Mouse (Mus musculus) liver, embryonic 12.5 days (tissue): ENCODE data around the gene Rassf1. TPM values are rescaled to one million over a fixed set of nuclear protein-coding genes. Genes with fewer than 3 reads are reported as not detected.
A peak's percentile ranks its signal among the peaks of the same experiment; 100 is the strongest.

Source experiments
- ATAC-seq: fragments of 200-750 bp; cut with Nextera tagmentation; 2 replicates; pipeline ENCODE4 v1.8.0; 2017; ENCODE audit warnings: moderate number of reproducible peaks, mild to moderate bottlenecking, moderate library complexity
- H3K27ac ChIP-seq: fragments of 300-500 bp; sonication (generic); 2 replicates; pipeline ENCODE4 v1.5.1; 2016; ENCODE audit warnings: mild to moderate bottlenecking
- H3K27me3 ChIP-seq: fragments of 300-500 bp; sonication (generic); replicated peaks from 2 replicates; pipeline ENCODE4 v1.6.1; 2016; ENCODE audit warnings: mild to moderate bottlenecking, moderate library complexity
- H3K36me3 ChIP-seq: fragments of 300-500 bp; sonication (generic); 2 replicates; pipeline ENCODE4 v1.6.1; 2016; ENCODE audit warnings: mild to moderate bottlenecking, moderate library complexity
- H3K4me1 ChIP-seq: fragments of 300-500 bp; sonication (generic); 2 replicates; pipeline ENCODE4 v1.6.1; 2016
- H3K4me2 ChIP-seq: fragments of 300-500 bp; sonication (generic); 2 replicates; pipeline ENCODE4 v1.6.1; 2016; ENCODE audit warnings: mild to moderate bottlenecking, moderate library complexity
- H3K4me3 ChIP-seq: fragments of 300-500 bp; sonication (generic); 2 replicates; pipeline ENCODE4 v1.5.1; 2016; ENCODE audit warnings: mild to moderate bottlenecking, moderate library complexity
- H3K9ac ChIP-seq: fragments of 300-500 bp; sonication (generic); 2 replicates; pipeline ENCODE4 v1.6.1; 2016; ENCODE audit warnings: mild to moderate bottlenecking, moderate library complexity
- H3K9me3 ChIP-seq: fragments of 300-500 bp; sonication (generic); replicated peaks from 2 replicates; pipeline ENCODE4 v1.6.1; 2016; ENCODE audit warnings: mild to moderate bottlenecking, moderate library complexity
- WGBS: fragments of 180-500 bp; shearing (Covaris S2); methylation state at CpG from one replicate; pipeline ENCODE4 v1.1.7; 2016; ENCODE audit not compliant: insufficient replicate concordance; 5-methylcytosine and 5-hydroxymethylcytosine counted together
- polyA plus RNA-seq: library from polyadenylated mRNA; unstranded; fragments of >200 nt; fragmentation: Nextera tagmentation; extraction: Ambion mirVana; gene quantifications from 2 replicates; pipeline ENCODE4 v1.2.1, GENCODE M21; 2016

Rassf1 gene
- polyA plus RNA-seq, 1 experiment from 2014 or later: 24.8 TPM

- Histone ChIP-seq H3K9ac (peak within 1 kb of the TSS; percentile 93), H3K36me3 (peaks cover 66% of the 10 kb centered on the region)
Observed at GRCm38 (mm10) chr9:107586974-107587832, 35.8 kb downstream of the Rassf1 start, which contains the start of gene Ifrd2. TSS of gene Ifrd2 (plus strand) at chr9:107587642.

GRCm38 (mm10) chr9:107587833-107588639 is 36.7 kb downstream of the Rassf1 start:
- Histone ChIP-seq H3K4me3 (peak overlapping the region; percentile 82), H3K27me3 (no peaks in the 10 kb centered on the region), H3K9ac (peak overlapping the region; percentile 93), H3K4me2 (peak overlapping the region; percentile 73), H3K9me3 (no peaks in the 10 kb centered on the region), H3K36me3 (peaks cover 69% of the 10 kb centered on the region), H3K4me1 (peaks cover 70% of the 10 kb centered on the region), H3K27ac (peak overlapping the region; percentile 99)
- ATAC-seq: peak; percentile 17
- under 1% methylated on average over 33 of the region's 33 CpGs for WGBS

More at GRCm38 (mm10) chr9:107586974-107587832, 35.8 kb downstream of the Rassf1 start, which contains the start of gene Ifrd2:
- peak within 1 kb of the TSS; percentile 82 for H3K4me3 ChIP-seq
- H3K9me3 ChIP-seq: no peaks in the 10 kb centered on the region
- H3K4me2 ChIP-seq: peak within 1 kb of the TSS; percentile 73
- ATAC-seq: peak; percentile 93
- 7% methylated on average over 46 of the region's 46 CpGs for WGBS
- H3K27ac ChIP-seq: peak within 1 kb of the TSS; percentile 99
- H3K27me3 ChIP-seq: no peaks in the 10 kb centered on the region
- peaks cover 77% of the 10 kb centered on the region for H3K4me1 ChIP-seq

- WGBS: 74% methylated on average over 25 of the region's 25 CpGs
- Histone ChIP-seq H3K27me3 (no peaks in the 10 kb centered on the region), H3K9ac (peak overlapping the region; percentile 93), H3K36me3 (peaks cover 69% of the 10 kb centered on the region), H3K9me3 (no peaks in the 10 kb centered on the region), H3K4me1 (peaks cover 53% of the 10 kb centered on the region), H3K4me2 (peak overlapping the region; percentile 73), H3K27ac (peak overlapping the region; percentile 99), H3K4me3 (peak overlapping the region; percentile 82)
- peak; percentile 9; the same call in 1 of the 2 replicates for ATAC-seq
Observed at GRCm38 (mm10) chr9:107590058-107590772, 38.9 kb downstream of the Rassf1 start.

- 86% methylated on average over 6 of the region's 6 CpGs for WGBS
- H3K9me3 ChIP-seq: no peaks in the 10 kb centered on the region
- H3K27ac ChIP-seq: peak overlapping the region; percentile 99
- peaks cover 67% of the 10 kb centered on the region for H3K36me3 ChIP-seq
- H3K4me1 ChIP-seq: peaks cover 48% of the 10 kb centered on the region
- H3K4me2 ChIP-seq: peak overlapping the region; percentile 73
- ATAC-seq: no peak
- H3K9ac ChIP-seq: peak overlapping the region; percentile 93
- no peaks in the 10 kb centered on the region for H3K27me3 ChIP-seq
- H3K4me3 ChIP-seq: peak overlapping the region; percentile 82
Observed at GRCm38 (mm10) chr9:107590773-107591060, 39.4 kb downstream of the Rassf1 start.

- ATAC-seq: no peak
- peaks cover 67% of the 10 kb centered on the region for H3K36me3 ChIP-seq
- H3K4me2 ChIP-seq: no peak overlapping the region
- 0 out of 2 replicates have a peak overlapping the region, but pooled peaks have one; percentile 1 for H3K27ac ChIP-seq
- no peak overlapping the region for H3K9ac ChIP-seq
- peaks cover 11% of the 10 kb centered on the region for H3K27me3 ChIP-seq
- peaks cover 49% of the 10 kb centered on the region for H3K4me1 ChIP-seq
- WGBS: 89% methylated on average over 11 of the region's 11 CpGs
- no peak overlapping the region for H3K4me3 ChIP-seq
- no peaks in the 10 kb centered on the region for H3K9me3 ChIP-seq
Observed at GRCm38 (mm10) chr9:107593101-107593976, 42.0 kb downstream of the Rassf1 start.

- Histone ChIP-seq H3K36me3 (peaks cover 59% of the 10 kb centered on the region), H3K27me3 (peaks cover 23% of the 10 kb centered on the region), H3K27ac (no peak overlapping the region), H3K4me1 (peaks cover 47% of the 10 kb centered on the region), H3K9ac (no peak overlapping the region), H3K4me3 (no peak overlapping the region), H3K4me2 (no peak overlapping the region), H3K9me3 (no peaks in the 10 kb centered on the region)
- WGBS: 82% methylated on average over 8 of the region's 8 CpGs
- ATAC-seq: no peak
Observed at GRCm38 (mm10) chr9:107594281-107595062, 43.1 kb downstream of the Rassf1 start.

GRCm38 (mm10) chr9:107596619-107597569 is 45.5 kb downstream of the Rassf1 start:
- Histone ChIP-seq H3K4me3 (no peak overlapping the region), H3K9me3 (no peaks in the 10 kb centered on the region), H3K9ac (no peak overlapping the region), H3K4me2 (no peak overlapping the region), H3K4me1 (peaks cover 39% of the 10 kb centered on the region), H3K27ac (no peak overlapping the region), H3K36me3 (peaks cover 34% of the 10 kb centered on the region), H3K27me3 (peaks cover 47% of the 10 kb centered on the region)
- 82% methylated on average over 11 of the region's 11 CpGs for WGBS
- no peak for ATAC-seq

- Histone ChIP-seq H3K4me3 (no peak overlapping the region), H3K9ac (no peak overlapping the region), H3K27me3 (peaks cover 50% of the 10 kb centered on the region), H3K4me2 (no peak overlapping the region), H3K4me1 (peaks cover 50% of the 10 kb centered on the region), H3K9me3 (no peaks in the 10 kb centered on the region), H3K27ac (no peak overlapping the region; the same call in 1 of the 2 replicates), H3K36me3 (peaks cover 19% of the 10 kb centered on the region)
- 60% methylated on average over 5 of the region's 5 CpGs for WGBS
- no peak for ATAC-seq
Observed at GRCm38 (mm10) chr9:107598385-107598784, 47.0 kb downstream of the Rassf1 start.

- Histone ChIP-seq H3K9ac (no peak overlapping the region), H3K4me2 (no peak overlapping the region), H3K27ac (no peak overlapping the region), H3K4me1 (peaks cover 51% of the 10 kb centered on the region), H3K36me3 (peaks cover 9% of the 10 kb centered on the region), H3K4me3 (no peak overlapping the region), H3K9me3 (no peaks in the 10 kb centered on the region), H3K27me3 (peaks cover 59% of the 10 kb centered on the region)
- no peak for ATAC-seq
- 68% methylated on average over 9 of the region's 9 CpGs for WGBS
Observed at GRCm38 (mm10) chr9:107599433-107599832, 48.1 kb downstream of the Rassf1 start.
